Mouse (Mus musculus) left cerebral cortex, postnatal 25 days (tissue): ENCODE data around the gene Cdk13. TPM values are rescaled to one million over a fixed set of nuclear protein-coding genes. Genes with fewer than 3 reads are reported as not detected.
A peak's percentile ranks its signal among the peaks of the same experiment; 100 is the strongest.

Experiments used
- DNase-seq, 2 experiments: peaks; one replicate each; pipeline ENCODE4 v3.0.0; 2022; ENCODE audit warnings: low spot score in 2 of 2, mixed read lengths in 1 of 2
- intact Hi-C: fragments of 180-260 bp; cut with DNase I; formaldehyde crosslinking; loops from one replicate; pipeline ENCODE4 v1.15.1; 2025
- total RNA-seq, 2 experiments: library from RNA; stranded (reverse); gene quantifications; 2 replicates each; pipeline ENCODE4 v1.2.3; 2021

Gene Cdk13
- total RNA-seq, 2 experiments from 2014 or later: 56.7 to 56.9 TPM

DNA sequence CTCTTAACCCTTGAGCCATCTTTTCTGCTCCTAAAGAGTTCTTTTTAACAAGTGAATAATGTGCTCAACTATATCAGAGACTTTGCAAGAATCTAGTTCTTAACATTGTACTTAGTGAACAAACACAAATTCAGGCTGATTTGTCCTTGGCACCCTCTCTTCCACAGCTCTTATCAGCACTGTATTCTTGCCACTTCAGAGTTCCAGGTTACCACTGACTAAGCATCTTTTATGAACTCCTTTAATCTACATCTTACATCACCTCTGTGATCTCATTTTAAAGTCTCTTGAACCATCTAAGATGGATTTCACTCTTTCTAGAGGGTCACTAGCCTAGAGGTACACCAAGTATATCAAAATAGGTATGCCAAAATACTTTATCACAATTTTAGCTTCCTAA is 29.5 kb downstream of the Cdk13 start:
- intact Hi-C loops: no loop called here
- DNase-seq: no peak

DNA sequence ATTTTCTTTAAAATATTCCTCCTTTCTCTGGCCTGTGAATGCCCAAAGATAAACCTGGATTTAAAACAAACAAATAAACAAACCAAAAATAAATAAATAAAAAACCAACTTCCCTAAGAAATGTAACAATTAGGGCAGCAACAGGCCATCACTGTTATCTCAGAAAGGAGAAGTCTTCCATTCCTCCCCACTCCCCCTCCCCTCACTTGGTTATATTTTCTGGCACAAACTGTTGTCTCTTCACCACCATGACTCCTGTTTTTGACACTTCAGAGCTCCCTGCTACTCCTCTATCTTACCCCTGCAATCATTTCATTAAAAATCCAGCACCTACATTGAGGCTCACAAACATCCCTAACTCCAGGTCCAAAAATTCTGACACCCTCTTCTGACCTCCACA is 31.8 kb downstream of the Cdk13 start:
- DNase-seq: no peak
- intact Hi-C loops: loop anchor here (2.0 kb wide), 1 partner anchor 32 kb away; the partner anchor contains the start of gene Cdk13

GRCm38 (mm10) chr13:17772574-17772973 is 32.3 kb downstream of the Cdk13 start:
- intact Hi-C loops: loop anchor here (2.0 kb wide), 1 partner anchor 32 kb away; the partner anchor contains the start of gene Cdk13
- peak; percentile 41 to 79 for DNase-seq

GRCm38 (mm10) chr13:17762405-17762804 is 42.5 kb downstream of the Cdk13 start:
- intact Hi-C loops: no loop called here

GRCm38 (mm10) chr13:17754997-17755396 is 49.9 kb downstream of the Cdk13 start:
- intact Hi-C loops: no loop called here
- DNase-seq: no peak

More at GRCm38 (mm10) chr13:17762405-17762804, 42.5 kb downstream of the Cdk13 start:
- DNase-seq: no peak

DNA sequence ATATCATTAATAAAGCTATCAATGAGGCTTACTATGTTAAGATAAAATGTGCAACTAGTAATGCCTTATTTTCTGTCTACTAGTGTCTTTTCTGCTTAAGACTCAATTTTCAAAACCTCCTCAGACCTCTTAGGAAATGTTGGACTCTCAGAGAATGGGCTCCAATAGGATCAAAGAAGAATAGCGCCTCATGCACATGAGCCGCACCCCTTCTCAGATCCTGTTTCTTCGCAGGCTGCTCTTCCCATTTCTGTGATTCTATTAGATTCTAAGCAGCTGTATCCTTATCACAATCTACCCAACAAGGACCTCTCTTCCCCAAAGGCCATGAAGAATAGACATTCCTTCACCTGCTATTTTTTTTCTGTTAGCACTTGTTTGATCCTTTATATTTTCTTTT is 76.1 kb downstream of the Cdk13 start:
- no peak for DNase-seq
- intact Hi-C loops: no loop called here

DNA sequence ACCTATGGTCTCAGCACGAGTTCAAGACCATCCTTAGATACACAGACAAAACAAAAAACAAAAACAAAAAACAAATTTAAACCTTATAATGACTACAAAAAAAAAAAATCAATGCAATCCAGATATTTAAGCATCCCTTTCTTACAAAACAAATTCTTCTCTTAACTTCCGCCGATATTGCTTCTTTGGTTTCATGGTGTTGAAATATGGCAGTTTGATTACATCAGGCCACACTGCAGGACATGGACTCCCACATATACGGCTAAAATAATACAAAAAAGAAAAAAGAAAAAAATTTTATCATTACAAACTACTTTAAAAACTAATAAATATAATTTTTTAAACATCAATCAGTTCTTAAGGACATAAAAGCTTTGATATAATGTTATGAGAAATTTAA is 77.0 kb downstream of the Cdk13 start:
- no peak for DNase-seq
- intact Hi-C loops: no loop called here

- intact Hi-C loops: no loop called here
- no peak for DNase-seq
Observed at GRCm38 (mm10) chr13:17717357-17717756, 87.5 kb downstream of the Cdk13 start.

DNA sequence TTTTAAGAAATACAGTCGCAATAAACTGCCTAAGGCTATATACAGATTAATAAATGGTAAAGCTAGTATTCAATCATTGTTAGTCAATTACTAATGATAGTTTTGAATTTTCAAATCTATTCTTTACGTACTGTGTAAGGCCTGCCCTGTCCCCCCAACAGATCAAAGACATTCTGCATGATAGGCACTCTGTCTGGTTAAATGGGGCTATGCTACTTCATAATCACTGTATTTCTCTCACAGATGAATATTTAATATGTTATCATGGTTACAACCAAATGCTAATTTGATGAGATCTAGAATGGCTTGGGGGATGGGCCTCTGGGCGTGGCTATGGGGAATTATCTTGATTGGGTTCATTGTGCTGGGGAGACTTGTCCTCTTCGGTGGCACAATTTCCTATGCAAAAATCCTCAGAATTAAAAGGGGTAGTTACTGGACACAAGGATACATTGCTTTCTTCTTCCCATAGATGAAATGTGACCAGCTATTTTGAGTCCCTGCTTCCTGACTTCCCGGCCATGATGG is 96.0 kb downstream of the Cdk13 start:
- DNase-seq: no peak
- intact Hi-C loops: no loop called here

DNA sequence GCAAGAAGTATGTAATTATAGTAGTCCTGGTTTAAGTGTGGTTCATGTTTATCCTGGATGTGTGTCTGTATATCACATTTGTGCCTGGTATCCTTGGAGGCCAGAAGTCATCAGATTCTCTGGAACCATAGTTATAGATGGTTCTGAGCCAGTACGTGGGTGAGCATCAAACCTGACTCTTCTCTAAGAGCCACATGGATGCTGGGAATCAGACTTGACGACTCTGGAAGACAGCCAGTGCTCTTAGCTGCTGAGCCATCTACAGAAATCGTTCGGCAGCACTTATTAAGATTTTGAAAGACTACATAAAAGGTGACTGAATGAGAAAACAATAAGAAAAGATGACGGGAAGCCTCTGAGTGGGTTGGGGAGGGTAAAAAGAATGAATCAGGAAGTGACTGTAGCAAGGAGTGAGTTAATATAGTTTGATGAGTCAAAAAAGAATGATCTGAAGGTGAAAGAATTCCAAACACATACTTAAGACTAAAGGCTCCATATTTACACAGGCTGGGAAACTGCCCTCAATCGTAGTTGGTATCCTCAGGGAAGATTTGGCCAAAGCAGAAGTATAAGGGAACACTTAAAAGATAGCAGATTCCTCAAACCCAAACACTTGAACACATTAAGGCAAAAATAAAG is 99.6 kb downstream of the Cdk13 start:
- intact Hi-C loops: no loop called here
- DNase-seq: peak; percentile 26 to 63

- DNase-seq: no peak
- intact Hi-C loops: no loop called here
Observed at GRCm38 (mm10) chr13:17702311-17702710, 102.6 kb downstream of the Cdk13 start.

DNA sequence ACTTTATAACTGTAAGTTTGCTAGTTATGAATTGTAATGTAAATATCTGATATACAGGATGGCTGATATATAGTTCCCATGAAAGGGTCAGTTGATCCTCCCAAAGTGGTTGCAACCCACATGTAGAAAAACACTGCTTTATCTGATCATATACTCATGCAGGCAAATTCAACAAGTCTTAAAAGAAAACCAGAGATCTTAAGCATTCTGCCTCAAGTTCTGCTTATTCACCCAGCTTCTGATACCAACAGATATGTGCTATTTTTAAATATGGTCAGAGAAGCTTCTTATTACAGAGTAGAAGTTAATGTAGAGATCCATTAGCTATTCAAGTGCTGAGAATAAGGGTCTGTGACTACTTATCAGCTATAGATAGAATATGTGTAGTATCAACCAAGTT is 103.6 kb downstream of the Cdk13 start:
- DNase-seq: no peak
- intact Hi-C loops: no loop called here

DNA sequence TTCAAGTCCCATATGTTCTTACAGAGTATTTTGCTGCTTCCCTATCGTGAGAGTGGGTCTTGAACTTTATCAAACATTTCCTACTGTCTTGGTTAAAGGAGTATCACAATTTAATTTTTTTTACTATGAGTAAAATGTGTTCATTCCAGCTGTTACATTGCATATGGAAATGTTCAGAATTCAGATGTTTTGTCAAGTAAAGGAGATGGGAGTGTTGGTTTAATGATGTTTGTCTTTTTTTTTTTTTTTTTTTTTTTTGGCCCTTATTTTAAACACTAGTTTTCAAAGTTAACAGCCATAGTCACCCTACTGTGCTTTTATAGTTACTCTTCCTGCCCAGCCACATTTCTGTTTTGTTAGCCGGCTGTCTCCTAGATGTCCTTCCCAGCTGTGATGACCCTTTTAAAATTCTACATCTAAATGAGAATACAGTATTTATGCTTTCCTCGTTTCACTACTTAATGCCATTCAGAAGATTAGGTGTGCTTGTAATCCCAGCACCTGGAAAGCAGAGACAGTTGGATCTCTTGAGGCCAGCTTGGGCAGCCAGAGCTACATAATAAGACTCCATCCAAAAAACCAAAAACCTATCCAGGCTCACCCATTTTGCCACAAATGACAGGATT is 104.7 kb downstream of the Cdk13 start:
- DNase-seq: no peak
- intact Hi-C loops: no loop called here

DNA sequence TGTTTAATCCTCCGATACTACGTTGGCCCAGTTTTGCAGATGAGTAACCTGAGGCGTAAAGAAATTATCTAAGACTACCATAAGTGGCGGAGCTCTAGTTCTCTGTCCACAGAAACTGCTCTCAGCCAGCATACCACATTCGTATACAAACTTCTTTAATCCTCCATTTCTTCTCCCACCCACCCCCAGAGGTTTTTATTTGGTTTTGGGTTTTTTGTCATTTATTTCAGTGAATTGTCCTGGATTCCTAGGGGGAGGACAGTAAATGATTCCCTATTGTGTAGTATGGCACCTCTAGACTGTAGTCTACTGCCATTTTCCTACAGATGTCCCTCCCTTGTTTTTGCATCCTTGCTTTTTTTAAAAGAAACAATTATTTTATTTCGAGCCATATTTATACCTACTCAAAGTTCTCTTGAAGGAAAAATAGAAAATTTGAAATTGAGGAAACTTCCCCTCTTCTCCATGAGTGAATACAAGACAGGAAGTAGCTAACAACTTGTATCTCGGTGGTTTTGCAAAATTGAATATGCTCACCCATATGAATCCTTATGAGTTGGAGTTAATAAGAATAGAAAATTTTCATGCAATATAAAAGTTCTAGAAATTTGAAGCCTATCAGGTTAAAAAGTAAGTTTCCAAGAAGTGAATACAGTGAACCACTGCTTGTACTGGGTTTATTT is 108.9 kb downstream of the Cdk13 start:
- intact Hi-C loops: loop anchor here (2.0 kb wide), 1 partner anchor 109 kb away; the partner anchor contains the start of gene Cdk13
- DNase-seq: no peak

- intact Hi-C loops: loop anchor here (2.0 kb wide), 1 partner anchor 110 kb away; the partner anchor contains the start of gene Cdk13
- peak; percentile 97 to 99 for DNase-seq
Observed at GRCm38 (mm10) chr13:17694911-17695699, 109.8 kb downstream of the Cdk13 start, which contains the start of the genes Mplkip and Sugct. Gene Mplkip, plus strand, starts transcription at chr13:17695192. Gene Sugct, minus strand, starts transcription at chr13:17695553.

DNA sequence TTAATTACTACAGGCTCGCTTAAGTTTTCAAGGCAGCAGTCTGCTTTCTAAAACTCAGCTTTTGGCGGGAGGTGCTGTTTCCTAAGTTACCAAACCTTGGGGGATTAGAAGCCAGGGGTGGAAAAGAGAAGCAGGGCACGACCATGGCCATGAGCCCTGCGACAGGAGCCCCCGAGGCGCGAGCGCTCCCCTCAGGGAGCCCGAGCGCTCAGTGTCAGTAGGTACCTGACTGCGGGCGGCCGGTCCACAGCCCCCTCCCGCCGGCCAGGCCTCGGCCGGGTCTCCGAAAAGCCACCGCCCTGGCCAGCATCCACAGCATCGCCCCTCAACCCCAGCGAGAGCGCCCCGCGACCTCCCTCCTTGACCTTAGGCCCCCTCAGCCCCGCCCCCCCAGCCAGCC is 110.5 kb downstream of the Cdk13 start:
- intact Hi-C loops: loop anchor here (2.0 kb wide), 1 partner anchor 110 kb away; the partner anchor contains the start of gene Cdk13
- peak; percentile 23 to 35 for DNase-seq

GRCm38 (mm10) chr13:17693816-17694215 is 111.1 kb downstream of the Cdk13 start:
- intact Hi-C loops: loop anchor here (2.0 kb wide), 1 partner anchor 111 kb away; the partner anchor contains the start of gene Cdk13
- DNase-seq: no peak

DNA sequence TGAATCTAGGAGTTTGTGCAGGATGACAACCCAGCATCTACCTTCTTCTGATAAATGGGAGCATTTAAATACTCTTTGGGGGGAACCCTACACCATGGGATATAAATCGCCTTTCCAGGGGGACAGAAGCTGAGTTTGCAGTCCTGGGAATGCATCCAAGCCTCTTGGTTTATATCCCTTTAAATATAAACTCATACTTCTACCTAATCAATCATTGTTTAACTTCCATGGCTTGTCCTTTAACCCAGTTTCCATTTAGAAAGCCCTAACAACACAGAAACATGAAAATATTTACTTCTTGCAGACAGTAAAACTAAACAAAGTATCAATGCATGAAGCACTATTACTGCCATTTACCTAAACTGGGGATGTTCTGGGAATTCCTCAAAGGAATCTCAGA is 113.5 kb downstream of the Cdk13 start:
- no peak for DNase-seq
- intact Hi-C loops: no loop called here

DNA sequence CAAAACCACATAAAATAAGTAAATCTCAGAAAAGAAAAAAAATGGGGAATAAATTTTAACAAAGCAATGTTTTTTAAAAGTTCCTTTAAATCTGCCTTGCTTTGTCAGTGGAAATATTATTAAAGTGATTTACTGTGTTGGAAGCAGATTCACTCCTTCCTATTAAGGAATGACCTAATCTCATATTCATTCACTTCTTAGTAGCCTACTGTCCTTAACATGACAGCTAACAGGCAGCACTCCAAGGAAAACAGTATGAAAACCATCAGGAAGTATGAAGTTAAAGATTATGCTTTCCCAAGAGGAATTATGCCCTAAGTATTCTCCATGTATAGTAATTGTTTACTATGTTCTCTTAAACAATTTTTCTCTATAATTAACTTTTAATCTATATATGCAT is 114.2 kb downstream of the Cdk13 start:
- intact Hi-C loops: no loop called here

More for the DNA sequence above, 114.2 kb downstream of the Cdk13 start:
- DNase-seq: no peak
